Mouse (Mus musculus) lung, postnatal 0 days (tissue): ENCODE results near the gene Ugcg.
A peak's percentile ranks its signal among the peaks of the same experiment; 100 is the strongest.

Experiments used
- CTCF ChIP-seq: IDR thresholded peaks from 2 replicates; pipeline ENCODE4 v1.5.1; 2016; ENCODE audit warnings: antibody characterized with exemption, mild to moderate bottlenecking
- EP300 ChIP-seq: IDR thresholded peaks from 2 replicates; pipeline ENCODE4 v1.6.1; 2016; ENCODE audit warnings: antibody characterized with exemption, mild to moderate bottlenecking, control low read depth

DNA sequence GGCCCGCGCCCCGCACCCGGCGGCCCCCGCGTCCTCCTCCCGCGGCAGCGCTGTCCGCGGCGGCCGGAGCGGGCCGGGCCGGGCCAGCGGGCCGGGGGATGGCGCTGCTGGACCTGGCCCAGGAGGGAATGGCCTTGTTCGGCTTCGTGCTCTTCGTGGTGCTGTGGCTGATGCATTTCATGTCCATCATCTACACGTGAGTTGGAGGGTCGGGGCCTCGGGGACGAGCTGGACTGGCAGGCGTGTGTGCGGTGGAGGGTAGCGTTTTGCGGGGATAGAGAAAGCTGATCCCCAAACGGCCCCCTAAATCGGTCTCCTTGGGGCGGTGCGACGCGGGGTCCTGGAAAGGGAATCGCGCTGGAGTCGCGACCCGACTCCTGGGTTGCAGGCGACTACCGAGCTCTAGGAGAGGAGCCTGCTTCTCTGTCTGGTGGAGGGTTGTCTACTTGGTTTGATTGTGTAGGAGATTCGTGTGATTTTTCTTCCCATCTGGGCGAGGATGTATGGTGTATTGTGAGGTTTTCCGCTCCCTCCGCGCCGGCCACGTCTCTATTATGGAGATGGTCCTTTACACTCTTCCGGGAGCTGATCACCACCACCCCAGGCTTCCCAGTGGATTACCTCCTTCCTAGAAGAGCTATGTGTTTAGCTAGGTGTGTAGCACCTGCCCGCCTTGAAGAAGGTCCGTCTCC, 635 bp downstream of the Ugcg start:
- peak; percentile 26; the same call in 1 of the 2 replicates for TF ChIP-seq CTCF
- TF ChIP-seq EP300: no peak
